ENCODE assay signal across 21 mouse cellular contexts in genomic region chr12:59786831-59787230, GRCm38 (mm10).
"Had no signal": no experiment of that assay in that cellular context is flagged by ENCODE, and none has a peak within 500 bp of the region (broad histone marks: within the 10 kb centered on the region; RNA-seq: fewer than 3 reads in every experiment).

No protein-coding gene starts in this region.

- H3K36me3 ChIP-seq: intestine, embryonic 15.5 days; kidney, embryonic 15.5 days; limb, embryonic 12.5 days; limb, embryonic 15.5 days; neural tube, embryonic 12.5 days; stomach, embryonic 15.5 days had no signal

- DNase-seq: kidney, adult 11 months; kidney, adult 8-10 months; kidney, postnatal 10 days; kidney, postnatal 36 days; left cerebral cortex, postnatal 4 days; liver, postnatal 0 days; lung, embryonic 14.5 days; retina, postnatal 1 day; right cerebral cortex, postnatal 25 days; spleen, adult 18-20 months; thymus, postnatal 36 days had no signal

- H3K27me3 ChIP-seq: intestine, embryonic 15.5 days; kidney, embryonic 15.5 days; limb, embryonic 12.5 days; limb, embryonic 15.5 days; neural tube, embryonic 12.5 days; stomach, embryonic 15.5 days had no signal

- H3K4me2 ChIP-seq: intestine, embryonic 15.5 days; kidney, embryonic 15.5 days; limb, embryonic 12.5 days; limb, embryonic 15.5 days; liver, embryonic 11.5 days; lung, embryonic 14.5 days; neural tube, embryonic 12.5 days; stomach, embryonic 15.5 days had no signal

- H3K4me1 ChIP-seq: intestine, embryonic 15.5 days; kidney, embryonic 15.5 days; limb, embryonic 12.5 days; limb, embryonic 15.5 days; neural tube, embryonic 12.5 days; stomach, embryonic 15.5 days had no signal

- H3K4me3 ChIP-seq: intestine, embryonic 15.5 days; kidney, embryonic 15.5 days; limb, embryonic 12.5 days; limb, embryonic 15.5 days; neural tube, embryonic 12.5 days; stomach, embryonic 15.5 days had no signal

- H3K9me3 ChIP-seq: intestine, embryonic 15.5 days; kidney, embryonic 15.5 days; limb, embryonic 12.5 days; limb, embryonic 15.5 days; neural tube, embryonic 12.5 days; stomach, embryonic 15.5 days had no signal

- ATAC-seq: intestine, embryonic 15.5 days; liver, postnatal 0 days; lung, postnatal 0 days had no signal

- H3K9ac ChIP-seq: intestine, embryonic 15.5 days; kidney, embryonic 15.5 days; limb, embryonic 12.5 days; limb, embryonic 15.5 days; liver, embryonic 14.5 days; liver, postnatal 0 days; lung, embryonic 14.5 days; neural tube, embryonic 12.5 days; stomach, embryonic 15.5 days had no signal

- H3K27ac ChIP-seq: intestine, embryonic 15.5 days; kidney, embryonic 15.5 days; limb, embryonic 12.5 days; limb, embryonic 15.5 days; liver, embryonic 14.5 days; macrophage; neural tube, embryonic 12.5 days; stomach, embryonic 15.5 days had no signal
